Mouse (Mus musculus): ENCODE results near the gene C2cd3. TPM values are rescaled to one million over a fixed set of nuclear protein-coding genes. Genes with fewer than 3 reads are reported as not detected.
"Not testable (repeated sequence)": the region's sequence is repeated elsewhere in the genome, so short reads cannot be mapped to it uniquely, and the experiment has no call there.

C2cd3 gene
- polyA plus RNA-seq, 1 experiment from 2014 or later, result 23.1 TPM

- H3K36me3 ChIP-seq, result peaks cover 28% of the 10 kb centered on the region
- H3K9ac ChIP-seq, result no peak overlapping the region
- H3K4me2 ChIP-seq (replicated peaks), result no peak overlapping the region
- WGBS, result 89% methylated on average over 11 of the region's 11 CpGs
- ATAC-seq (ENCODE audit: insufficient number of reproducible peaks, low FRiP score, low TSS enrichment, low read depth), result no peak
- no peak overlapping the region for H3K27ac ChIP-seq (replicated peaks)
- H3K4me1 ChIP-seq, result peaks cover 5% of the 10 kb centered on the region
- H3K27me3 ChIP-seq, result no peaks in the 10 kb centered on the region
- no peaks in the 10 kb centered on the region for H3K9me3 ChIP-seq (replicated peaks)
- H3K4me3 ChIP-seq (replicated peaks), result no peak overlapping the region
Observed at GRCm38 (mm10) chr7:100470796-100471406, 98.9 kb downstream of the C2cd3 start.

DNA sequence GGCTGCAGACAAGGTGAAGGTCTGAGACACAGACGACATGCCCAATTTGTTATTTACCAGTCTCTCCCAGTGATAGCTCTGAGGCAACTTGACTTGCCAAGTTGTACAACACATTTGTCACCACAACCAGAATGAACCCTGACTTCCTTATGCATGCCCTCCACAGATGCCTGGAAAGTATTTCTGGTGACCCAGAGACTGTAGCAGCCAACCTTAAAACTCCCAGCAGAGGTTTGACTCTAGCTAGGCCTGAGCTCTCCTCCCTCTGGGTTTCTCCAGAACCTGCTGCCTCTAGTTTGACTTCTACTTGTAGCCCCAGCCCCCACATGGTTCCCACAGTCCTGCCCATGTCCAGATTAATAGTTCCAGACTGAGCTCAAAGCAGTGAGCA lies 99.4 kb downstream of the C2cd3 start:
- H3K9ac ChIP-seq, result no peak overlapping the region
- no peaks in the 10 kb centered on the region for H3K27me3 ChIP-seq
- peaks cover 28% of the 10 kb centered on the region for H3K36me3 ChIP-seq
- 89% methylated on average over 1 of the region's 1 CpGs for WGBS
- no peak for ATAC-seq (ENCODE audit: insufficient number of reproducible peaks, low FRiP score, low TSS enrichment, low read depth)
- no peak overlapping the region for H3K4me2 ChIP-seq (replicated peaks)
- no peak overlapping the region for H3K4me3 ChIP-seq (replicated peaks)
- H3K27ac ChIP-seq (replicated peaks), result no peak overlapping the region
- H3K4me1 ChIP-seq, result 0 out of 2 replicates have a peak, but pooled peaks cover 4% of the 10 kb centered on the region
- no peaks in the 10 kb centered on the region for H3K9me3 ChIP-seq (replicated peaks)

DNA sequence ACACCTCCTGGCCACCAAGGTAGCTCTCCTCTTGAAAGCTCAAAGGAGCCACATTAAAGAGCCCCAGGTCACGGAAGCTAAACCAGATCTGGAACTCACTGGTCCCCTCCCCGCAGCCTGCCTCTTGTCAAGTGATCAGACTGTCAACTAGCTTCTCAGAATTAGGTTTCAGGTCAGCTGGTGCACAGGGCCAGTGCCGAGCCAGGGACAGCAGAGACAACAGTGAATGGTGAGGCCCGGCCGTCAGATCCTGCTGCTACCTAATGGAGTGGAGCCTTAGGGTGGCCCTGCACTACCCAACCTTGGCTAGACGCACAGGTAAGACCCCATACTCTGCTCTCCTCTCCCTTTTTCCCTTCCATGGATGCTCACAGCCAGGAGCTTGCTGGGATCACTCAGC lies 100.7 kb downstream of the C2cd3 start, which contains the start of gene Ucp3:
Gene Ucp3 (plus strand): TSS at position 214 of the 400 bp plus-strand sequence.
- ATAC-seq (ENCODE audit: insufficient number of reproducible peaks, low FRiP score, low TSS enrichment, low read depth), result no peak
- Histone ChIP-seq H3K9ac (no peak within 1 kb of the TSS), H3K27ac (replicated peaks) (no peak within 1 kb of the TSS), H3K4me3 (replicated peaks) (no peak within 1 kb of the TSS), H3K4me2 (replicated peaks) (no peak within 1 kb of the TSS), H3K36me3 (peaks cover 22% of the 10 kb centered on the region), H3K27me3 (no peaks in the 10 kb centered on the region), H3K9me3 (replicated peaks) (no peaks in the 10 kb centered on the region), H3K4me1 (0 out of 2 replicates have a peak, but pooled peaks cover 4% of the 10 kb centered on the region)
- 77% methylated on average over 6 of the region's 6 CpGs for WGBS

DNA sequence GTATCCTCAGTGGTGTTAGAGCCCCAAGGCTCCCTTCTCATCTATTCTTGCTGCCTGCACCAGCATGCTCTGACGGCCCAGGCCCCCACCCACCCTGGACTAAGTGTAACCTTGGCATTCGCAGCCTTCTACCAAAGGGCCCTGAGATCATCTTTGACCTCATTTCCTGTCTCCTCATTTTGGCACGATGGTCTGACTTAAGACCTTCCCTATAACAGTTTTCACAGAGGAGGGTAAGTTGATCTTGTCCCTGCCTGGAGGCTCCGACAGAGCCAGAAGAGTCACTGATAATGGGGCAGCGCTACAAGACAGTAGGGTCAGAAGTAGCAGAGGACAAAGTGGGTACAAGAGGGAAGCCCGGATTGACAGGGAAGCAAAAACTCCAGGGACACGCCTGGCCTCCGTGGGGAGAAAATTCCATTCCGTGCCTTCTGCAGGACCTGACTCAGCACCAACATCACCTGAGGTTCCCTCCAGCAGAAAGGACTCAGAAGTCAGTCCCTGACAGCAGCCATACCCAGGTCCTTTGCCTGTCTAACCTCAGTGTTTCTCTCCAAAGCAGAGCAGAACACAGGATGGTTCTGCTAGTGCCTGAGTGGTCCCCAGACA lies 101.9 kb downstream of the C2cd3 start:
- Histone ChIP-seq H3K27ac (replicated peaks) (no peak overlapping the region), H3K4me1 (0 out of 2 replicates have a peak, but pooled peaks cover 4% of the 10 kb centered on the region), H3K4me3 (replicated peaks) (no peak overlapping the region), H3K4me2 (replicated peaks) (no peak overlapping the region), H3K27me3 (no peaks in the 10 kb centered on the region), H3K9ac (no peak overlapping the region), H3K9me3 (replicated peaks) (no peaks in the 10 kb centered on the region), H3K36me3 (peaks cover 15% of the 10 kb centered on the region)
- WGBS, result 72% methylated on average over 9 of the region's 9 CpGs
- ATAC-seq (ENCODE audit: insufficient number of reproducible peaks, low FRiP score, low TSS enrichment, low read depth), result no peak

DNA sequence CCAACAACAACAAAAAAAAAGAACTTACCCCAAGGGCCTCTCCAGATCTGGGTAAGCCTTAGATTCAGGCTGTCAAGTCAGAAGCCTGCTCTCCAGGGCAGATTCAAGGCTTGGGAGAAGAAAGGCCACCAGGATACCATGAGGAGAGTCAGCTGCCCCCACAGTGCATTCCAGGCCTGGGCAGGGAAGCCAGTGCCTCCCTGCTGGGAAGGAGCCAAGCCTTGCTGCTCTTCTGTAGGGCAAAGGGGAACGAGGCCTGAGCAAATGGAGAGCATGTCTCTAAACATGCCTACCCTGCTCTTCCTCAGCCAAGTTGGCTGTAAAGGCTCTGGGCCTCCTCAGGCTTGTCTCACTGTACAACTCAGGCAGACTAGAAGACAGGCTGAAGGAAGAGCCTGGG lies 102.6 kb downstream of the C2cd3 start:
- no peak for ATAC-seq (ENCODE audit: insufficient number of reproducible peaks, low FRiP score, low TSS enrichment, low read depth)
- Histone ChIP-seq H3K27me3 (no peaks in the 10 kb centered on the region), H3K4me2 (replicated peaks) (no peak overlapping the region), H3K9ac (no peak overlapping the region), H3K9me3 (replicated peaks) (no peaks in the 10 kb centered on the region), H3K27ac (replicated peaks) (no peak overlapping the region), H3K4me1 (peaks cover 4% of the 10 kb centered on the region; the same call in 1 of the 2 replicates), H3K4me3 (replicated peaks) (no peak overlapping the region), H3K36me3 (peaks cover 8% of the 10 kb centered on the region)
- WGBS, result 20% methylated on average over 1 of the region's 1 CpGs

GRCm38 (mm10) chr7:100479100-100479822 lies 107.2 kb downstream of the C2cd3 start:
- WGBS, result 78% methylated on average over 20 of the region's 20 CpGs
- H3K36me3 ChIP-seq, result no peaks in the 10 kb centered on the region
- no peak for ATAC-seq (ENCODE audit: insufficient number of reproducible peaks, low FRiP score, low TSS enrichment, low read depth)
- H3K4me1 ChIP-seq, result peaks cover 4% of the 10 kb centered on the region; the same call in 1 of the 2 replicates
- no peak overlapping the region for H3K4me2 ChIP-seq (replicated peaks)
- H3K27ac ChIP-seq (replicated peaks), result no peak overlapping the region
- H3K4me3 ChIP-seq (replicated peaks), result no peak overlapping the region
- no peak overlapping the region for H3K9ac ChIP-seq
- H3K9me3 ChIP-seq (replicated peaks), result no peaks in the 10 kb centered on the region
- no peaks in the 10 kb centered on the region for H3K27me3 ChIP-seq

GRCm38 (mm10) chr7:100479823-100480164 lies 107.8 kb downstream of the C2cd3 start:
- Histone ChIP-seq H3K9ac (no peak overlapping the region), H3K27me3 (no peaks in the 10 kb centered on the region), H3K36me3 (no peaks in the 10 kb centered on the region), H3K4me2 (replicated peaks) (no peak overlapping the region), H3K4me3 (replicated peaks) (no peak overlapping the region), H3K9me3 (replicated peaks) (no peaks in the 10 kb centered on the region), H3K27ac (replicated peaks) (no peak overlapping the region), H3K4me1 (peaks cover under 1% of the 10 kb centered on the region; the same call in 1 of the 2 replicates)
- ATAC-seq (ENCODE audit: insufficient number of reproducible peaks, low FRiP score, low TSS enrichment, low read depth), result 0 out of 2 replicates have a peak, but pooled peaks have one; percentile 25
- 65% methylated on average over 15 of the region's 15 CpGs for WGBS

GRCm38 (mm10) chr7:100480175-100480574 lies 108.1 kb downstream of the C2cd3 start:
- no peaks in the 10 kb centered on the region for H3K9me3 ChIP-seq (replicated peaks)
- H3K27ac ChIP-seq (replicated peaks), result no peak overlapping the region
- H3K9ac ChIP-seq, result no peak overlapping the region
- H3K4me3 ChIP-seq (replicated peaks), result no peak overlapping the region
- no peaks in the 10 kb centered on the region; the same call in 1 of the 2 replicates for H3K4me1 ChIP-seq
- peak; percentile 25; the same call in 1 of the 2 replicates for ATAC-seq (ENCODE audit: insufficient number of reproducible peaks, low FRiP score, low TSS enrichment, low read depth)
- 82% methylated on average over 17 of the region's 17 CpGs for WGBS
- H3K27me3 ChIP-seq, result no peaks in the 10 kb centered on the region
- no peak overlapping the region for H3K4me2 ChIP-seq (replicated peaks)
- no peaks in the 10 kb centered on the region for H3K36me3 ChIP-seq

DNA sequence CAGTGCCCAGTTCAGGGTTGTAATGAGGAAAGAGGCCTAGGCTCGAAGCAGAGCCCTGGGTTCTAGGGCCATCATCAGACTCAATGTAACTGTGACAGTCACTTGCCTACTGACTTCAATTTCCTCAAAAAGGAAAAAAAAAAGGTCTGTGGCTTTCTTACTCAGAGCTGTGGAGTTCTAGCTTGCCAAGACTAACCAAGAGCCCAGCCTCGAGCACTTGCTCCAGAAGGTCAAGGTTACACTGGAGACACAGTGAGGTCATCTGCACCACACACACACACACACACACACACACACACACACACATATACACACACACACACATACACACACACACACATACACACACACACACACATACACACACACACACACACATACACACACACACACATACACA lies 110.0 kb downstream of the C2cd3 start:
- not testable (repeated sequence) for H3K27ac ChIP-seq (replicated peaks); H3K27me3 ChIP-seq; H3K4me2 ChIP-seq (replicated peaks); H3K4me1 ChIP-seq; H3K36me3 ChIP-seq; H3K4me3 ChIP-seq (replicated peaks); H3K9ac ChIP-seq; H3K9me3 ChIP-seq (replicated peaks); ATAC-seq (ENCODE audit: insufficient number of reproducible peaks, low FRiP score, low TSS enrichment, low read depth)
- 74% methylated on average over 2 of the region's 2 CpGs for WGBS

- Histone ChIP-seq H3K4me3 (replicated peaks) (no peak overlapping the region), H3K27ac (replicated peaks) (no peak overlapping the region), H3K27me3 (no peaks in the 10 kb centered on the region), H3K36me3 (no peaks in the 10 kb centered on the region), H3K4me2 (replicated peaks) (no peak overlapping the region), H3K9ac (no peak overlapping the region), H3K4me1 (no peaks in the 10 kb centered on the region; the same call in 1 of the 2 replicates), H3K9me3 (replicated peaks) (no peaks in the 10 kb centered on the region)
- no peak for ATAC-seq (ENCODE audit: insufficient number of reproducible peaks, low FRiP score, low TSS enrichment, low read depth)
- 61% methylated on average over 5 of the region's 5 CpGs for WGBS
Observed at GRCm38 (mm10) chr7:100484493-100484892, 112.5 kb downstream of the C2cd3 start.

DNA sequence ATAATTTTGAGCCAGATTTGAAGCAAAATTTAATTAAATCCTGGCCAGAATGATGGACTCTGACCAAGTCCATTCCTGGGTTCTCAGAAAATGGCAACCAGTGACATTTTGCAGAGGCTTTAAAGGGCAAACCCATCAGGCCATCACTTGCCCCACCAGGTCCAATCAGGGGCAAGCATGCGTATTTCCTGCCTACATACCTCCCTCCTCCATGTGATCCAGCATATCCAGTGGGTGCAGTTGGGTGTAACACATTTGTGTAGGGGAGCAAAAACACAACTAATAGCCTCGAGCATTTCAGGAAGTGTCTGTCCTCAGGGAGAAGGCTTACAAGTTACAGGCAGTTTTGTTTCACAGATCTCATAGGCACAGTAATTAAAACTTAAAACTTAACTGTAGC lies 115.3 kb downstream of the C2cd3 start:
- no peak overlapping the region for H3K4me2 ChIP-seq (replicated peaks)
- WGBS, result 61% methylated on average over 2 of the region's 2 CpGs
- H3K4me1 ChIP-seq, result peaks cover under 1% of the 10 kb centered on the region; the same call in 1 of the 2 replicates
- ATAC-seq (ENCODE audit: insufficient number of reproducible peaks, low FRiP score, low TSS enrichment, low read depth), result no peak
- H3K27me3 ChIP-seq, result no peaks in the 10 kb centered on the region
- no peaks in the 10 kb centered on the region for H3K36me3 ChIP-seq
- no peaks in the 10 kb centered on the region for H3K9me3 ChIP-seq (replicated peaks)
- no peak overlapping the region for H3K27ac ChIP-seq (replicated peaks)
- H3K9ac ChIP-seq, result no peak overlapping the region
- no peak overlapping the region for H3K4me3 ChIP-seq (replicated peaks)

All from embryonic facial prominence, embryonic 15.5 days (tissue).